Mouse (Mus musculus) embryonic facial prominence, embryonic 14.5 days (tissue): ENCODE data around the gene Gal3st3. TPM values are rescaled to one million over a fixed set of nuclear protein-coding genes. Genes with fewer than 3 reads are reported as not detected.
"Not testable (repeated sequence)": the region's sequence is repeated elsewhere in the genome, so short reads cannot be mapped to it uniquely, and the experiment has no call there.

Experiments used
- ATAC-seq: fragments of 200-750 bp; cut with Nextera tagmentation; 2 replicates; pipeline ENCODE4 v1.8.0; 2017; ENCODE audit warnings: low read depth, moderate number of reproducible peaks, moderate TSS enrichment
- DNase-seq: peaks from one replicate; pipeline ENCODE4 v3.0.0-alpha.2; 2015; ENCODE audit warnings: low spot score
- H3K27ac ChIP-seq: fragments of 300-500 bp; sonication (generic); replicated peaks from 2 replicates; pipeline ENCODE4 v1.5.1; 2014; ENCODE audit warnings: low read depth, mild to moderate bottlenecking, low read length, moderate library complexity
- H3K27me3 ChIP-seq: fragments of 300-500 bp; sonication (generic); replicated peaks from 2 replicates; pipeline ENCODE4 v1.6.1; 2014; ENCODE audit warnings: low read length; ENCODE audit not compliant: control insufficient read depth, insufficient read depth
- H3K36me3 ChIP-seq: fragments of 300-500 bp; sonication (generic); 2 replicates; pipeline ENCODE4 v1.6.1; 2014; ENCODE audit warnings: low read length, mixed read lengths; ENCODE audit not compliant: control insufficient read depth, insufficient read depth
- H3K4me1 ChIP-seq: fragments of 300-500 bp; sonication (generic); 2 replicates; pipeline ENCODE4 v1.6.1; 2014; ENCODE audit warnings: antibody characterized with exemption, low read length; ENCODE audit not compliant: control insufficient read depth, insufficient read depth
- H3K4me2 ChIP-seq: fragments of 300-500 bp; sonication (generic); 2 replicates; pipeline ENCODE4 v1.6.1; 2014; ENCODE audit warnings: low read depth, mild to moderate bottlenecking, low read length, moderate library complexity, mixed read lengths
- H3K4me3 ChIP-seq: fragments of 300-500 bp; sonication (generic); 2 replicates; pipeline ENCODE4 v1.5.1; 2014; ENCODE audit warnings: low read depth, mild to moderate bottlenecking, low read length
- H3K9ac ChIP-seq: fragments of 300-500 bp; sonication (generic); 2 replicates; pipeline ENCODE4 v1.6.1; 2014; ENCODE audit warnings: low read depth, mild to moderate bottlenecking, low read length, moderate library complexity, mixed read lengths
- H3K9me3 ChIP-seq: fragments of 300-500 bp; sonication (generic); 2 replicates; pipeline ENCODE4 v1.6.1; 2016; ENCODE audit warnings: low read length; ENCODE audit not compliant: control insufficient read depth
- WGBS: fragments of 180-500 bp; shearing (Covaris S2); extraction: QIAGEN DNeasy Blood & Tissue Kit; methylation state at CpG from one replicate; pipeline ENCODE4 v1.1.7; 2014; 5-methylcytosine and 5-hydroxymethylcytosine counted together
- polyA plus RNA-seq: library from polyadenylated mRNA; unstranded; fragments of >200 nt; fragmentation: Nextera tagmentation; extraction: Ambion mirVana; gene quantifications from 2 replicates; pipeline ENCODE4 v1.2.1, GENCODE M21; 2014

Gene Gal3st3
- polyA plus RNA-seq, 1 experiment from 2014 or later: 4.3 TPM

GRCm38 (mm10) chr19:5349502-5349873 lies 51.4 kb downstream of the Gal3st3 start, which contains the start of gene Cst6:
Gene Cst6 (minus strand): TSS chr19:5349574.
- WGBS: 59% methylated on average over 6 of the region's 6 CpGs
- Histone ChIP-seq H3K9ac (peak within 1 kb of the TSS; percentile 62), H3K4me3 (peak within 1 kb of the TSS; percentile 38), H3K4me2 (peak within 1 kb of the TSS; percentile 68)
- DNase-seq, H3K27ac ChIP-seq, ATAC-seq, H3K4me1 ChIP-seq, H3K27me3 ChIP-seq, H3K36me3 ChIP-seq, H3K9me3 ChIP-seq: not testable (repeated sequence)

DNA sequence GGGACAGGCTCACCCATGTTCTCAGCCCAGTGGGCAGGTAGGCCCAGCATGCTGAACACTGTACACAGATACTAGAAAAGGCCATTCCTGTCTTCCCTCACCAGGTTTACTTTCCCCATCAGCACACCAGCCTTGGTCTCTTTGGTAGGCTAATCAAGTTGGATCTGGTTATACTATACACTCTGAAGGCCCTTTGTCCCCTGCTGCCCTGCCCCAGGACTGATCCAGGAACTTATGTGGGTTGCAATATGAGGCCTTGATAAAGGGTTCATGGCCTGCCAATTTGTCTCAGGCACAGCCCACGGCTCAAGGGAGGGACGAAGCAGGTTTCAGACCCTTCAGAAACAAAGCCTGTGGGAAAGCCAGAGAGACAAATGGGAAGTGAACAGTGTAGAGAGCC lies 55.5 kb downstream of the Gal3st3 start:
- Histone ChIP-seq H3K4me3 (no peak overlapping the region), H3K4me1 (0 out of 2 replicates have a peak, but pooled peaks cover 4% of the 10 kb centered on the region), H3K9me3 (no peaks in the 10 kb centered on the region), H3K27me3 (no peaks in the 10 kb centered on the region), H3K4me2 (no peak overlapping the region), H3K27ac (no peak overlapping the region), H3K36me3 (no peaks in the 10 kb centered on the region), H3K9ac (no peak overlapping the region)
- 79% methylated on average over 2 of the region's 2 CpGs for WGBS
- DNase-seq (no peak), ATAC-seq (no peak)

DNA sequence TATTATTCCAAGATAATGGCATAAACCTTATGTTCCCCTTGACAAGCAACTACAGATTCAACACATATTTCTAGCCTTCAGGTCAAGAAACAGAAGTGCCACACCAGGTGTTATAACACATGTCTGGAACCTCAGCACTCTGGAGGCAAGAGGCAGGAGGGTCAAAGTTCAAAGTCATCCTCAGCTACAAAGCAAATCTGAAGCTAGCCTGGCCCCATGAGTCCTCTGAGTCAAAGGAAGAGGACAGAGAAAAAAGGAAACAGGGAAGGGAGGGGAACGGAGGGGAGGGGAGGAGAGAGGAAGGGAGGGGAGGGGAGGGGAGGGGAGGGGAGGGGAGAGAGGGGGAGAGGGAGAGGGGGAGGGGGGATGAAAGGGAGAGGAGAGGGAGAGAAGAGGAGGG lies 57.9 kb downstream of the Gal3st3 start:
- no CpG with 5 or more reads among the region's 1 CpGs for WGBS
- H3K36me3 ChIP-seq: no peaks in the 10 kb centered on the region
- H3K27me3 ChIP-seq: no peaks in the 10 kb centered on the region
- no peak overlapping the region for H3K27ac ChIP-seq
- no peak overlapping the region for H3K9ac ChIP-seq
- DNase-seq (no peak), ATAC-seq (no peak)
- no peaks in the 10 kb centered on the region for H3K4me1 ChIP-seq
- no peak overlapping the region for H3K4me3 ChIP-seq
- no peaks in the 10 kb centered on the region for H3K9me3 ChIP-seq
- H3K4me2 ChIP-seq: no peak overlapping the region

Other genes with a start within 250 kb of the Gal3st3 start
- 2.3 and 3.0 TPM in 2 replicates for gene Rin1, start 247.8 kb upstream of the Gal3st3 start, polyA plus RNA-seq
- 138 and 146 TPM in 2 replicates for gene Cd248, start 230.3 kb upstream of the Gal3st3 start, polyA plus RNA-seq
- gene Tmem151a, start 212.8 kb upstream of the Gal3st3 start, polyA plus RNA-seq: 2.6 and 3.0 TPM in 2 replicates
- gene Yif1a, start 209.8 kb upstream of the Gal3st3 start, polyA plus RNA-seq: 137 and 140 TPM in 2 replicates
- 36.0 and 45.8 TPM in 2 replicates for gene Cnih2, start 199.8 kb upstream of the Gal3st3 start, polyA plus RNA-seq
- 225 and 254 TPM in 2 replicates for gene Rab1b, start 191.3 kb upstream of the Gal3st3 start, polyA plus RNA-seq
- 13.1 and 15.3 TPM in 2 replicates for gene Klc2, start 179.8 kb upstream of the Gal3st3 start, polyA plus RNA-seq
- gene Pacs1, start 25.2 kb upstream of the Gal3st3 start, polyA plus RNA-seq: 28.1 and 30.9 TPM in 2 replicates
- gene Sf3b2, start 2.9 kb upstream of the Gal3st3 start, polyA plus RNA-seq: 247 and 281 TPM in 2 replicates
- not detected in 2 replicates for gene Catsper1, start 37.4 kb downstream of the Gal3st3 start, polyA plus RNA-seq
- gene Cst6, start 51.2 kb downstream of the Gal3st3 start, polyA plus RNA-seq: 7.5 and 9.2 TPM in 2 replicates
- gene Eif1ad, start 68.4 kb downstream of the Gal3st3 start, polyA plus RNA-seq: 35.0 and 35.7 TPM in 2 replicates
- 375 and 387 TPM in 2 replicates for gene Banf1, start 68.8 kb downstream of the Gal3st3 start, polyA plus RNA-seq
- 50.3 and 65.9 TPM in 2 replicates for gene Sart1, start 90.4 kb downstream of the Gal3st3 start, polyA plus RNA-seq
- 0.53 TPM in 1 of 2 replicates, not detected in the other for gene Tsga10ip, start 104.2 kb downstream of the Gal3st3 start, polyA plus RNA-seq
- 191 and 195 TPM in 2 replicates for gene Drap1, start 126.6 kb downstream of the Gal3st3 start, polyA plus RNA-seq
- gene AI837181, start 126.8 kb downstream of the Gal3st3 start, polyA plus RNA-seq: 51.1 and 56.1 TPM in 2 replicates
- gene Fosl1, start 149.2 kb downstream of the Gal3st3 start, polyA plus RNA-seq: not detected in 2 replicates
- gene Ccdc85b, start 159.6 kb downstream of the Gal3st3 start, polyA plus RNA-seq: 5.7 and 6.1 TPM in 2 replicates
- gene Fibp, start 162.3 kb downstream of the Gal3st3 start, polyA plus RNA-seq: 75.0 and 99.0 TPM in 2 replicates
- gene Ctsw, start 170.2 kb downstream of the Gal3st3 start, polyA plus RNA-seq: 0.85 and 1.5 TPM in 2 replicates
- gene Efemp2, start 175.6 kb downstream of the Gal3st3 start, polyA plus RNA-seq: 175 and 190 TPM in 2 replicates
- gene Mus81, start 190.1 kb downstream of the Gal3st3 start, polyA plus RNA-seq: 38.0 and 39.6 TPM in 2 replicates
- 2,353 and 2,499 TPM in 2 replicates for gene Cfl1, start 192.1 kb downstream of the Gal3st3 start, polyA plus RNA-seq
- gene 1700020D05Rik, start 205.5 kb downstream of the Gal3st3 start, polyA plus RNA-seq: not detected in 2 replicates
- 10.7 and 13.2 TPM in 2 replicates for gene Snx32, start 212.2 kb downstream of the Gal3st3 start, polyA plus RNA-seq